ENCODE assay signal across 14 mouse cellular contexts in the genomic region with DNA sequence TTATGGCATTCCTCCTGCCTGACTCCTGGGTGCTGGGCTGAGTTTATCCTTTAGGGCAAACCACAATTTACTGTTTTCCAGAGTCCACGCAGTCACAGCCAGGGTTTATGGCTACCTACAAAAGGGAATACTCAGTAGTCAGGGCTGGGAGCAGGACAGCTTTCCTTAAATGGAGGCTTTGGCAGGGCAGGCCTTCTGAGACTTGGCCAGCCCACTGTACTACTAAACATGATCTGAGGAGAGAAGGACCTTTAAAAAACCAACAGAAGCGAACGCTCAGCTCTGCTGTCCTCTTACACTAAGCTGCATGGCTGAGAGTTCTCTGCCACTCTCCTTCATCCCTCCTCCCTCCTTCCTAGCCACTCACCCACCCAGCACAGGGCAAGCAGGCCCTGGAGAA. TPM values are rescaled to one million over a fixed set of nuclear protein-coding genes. Genes with fewer than 3 reads are reported as not detected.
DNase-seq lines count a peak whose midpoint lies in the region; ATAC-seq and TF ChIP-seq lines count a peak whose summit lies in the region.
"Had no signal": no experiment of that assay in that cellular context is flagged by ENCODE, and none has a peak within 500 bp of the region (broad histone marks: within the 10 kb centered on the region; RNA-seq: fewer than 3 reads in every experiment).

No protein-coding gene starts in this region.

- ATAC-seq in lung, embryonic 16.5 days (ENCODE audit: low read depth): peak; percentile 43; the same call in 1 of the 2 replicates
- no peak for ATAC-seq in lung, postnatal 0 days

- no peak for TF ChIP-seq POLR2A in small intestine, adult 2 months (IDR thresholded peaks at IDR 0.05; ENCODE audit: low read depth, low read length)

- no peak for TF ChIP-seq EP300 in lung, postnatal 0 days (IDR thresholded peaks at IDR 0.05)

- H3K9ac ChIP-seq in lung, embryonic 16.5 days (ENCODE audit: low read length): peak overlapping the region; percentile 23; the same call in 1 of the 2 replicates
- H3K9ac ChIP-seq in lung, postnatal 0 days (replicated peaks; ENCODE audit: low read depth): no peak overlapping the region
- H3K9ac ChIP-seq: liver, embryonic 13.5 days had no signal

- H3K4me2 ChIP-seq in lung, embryonic 16.5 days (ENCODE audit: low read depth, low read length): no peak overlapping the region
- H3K4me2 ChIP-seq in lung, postnatal 0 days (replicated peaks; ENCODE audit: low read depth, low read length): no peak overlapping the region
- H3K4me2 ChIP-seq: liver, embryonic 13.5 days had no signal

- 0 out of 2 replicates have a peak, but pooled peaks cover 5% of the 10 kb centered on the region for H3K4me1 ChIP-seq in lung, embryonic 16.5 days (replicated peaks; ENCODE audit: control insufficient read depth, insufficient read depth, low read length)
- peaks cover 4% of the 10 kb centered on the region; the same call in 1 of the 2 replicates for H3K4me1 ChIP-seq in lung, postnatal 0 days (ENCODE audit: insufficient read depth, low read depth, low read length)
- H3K4me1 ChIP-seq in small intestine, adult 2 months (ENCODE audit: control insufficient read depth, insufficient read depth, insufficient read length, low read length): no peaks in the 10 kb centered on the region
- H3K4me1 ChIP-seq: liver, embryonic 13.5 days had no signal

- no peaks in the 10 kb centered on the region; the same call in 1 of the 2 replicates for H3K36me3 ChIP-seq in lung, embryonic 16.5 days (ENCODE audit: control insufficient read depth, insufficient read depth, low read length)
- no peaks in the 10 kb centered on the region for H3K36me3 ChIP-seq in lung, postnatal 0 days (ENCODE audit: insufficient read depth, low read length)
- peaks cover 18% of the 10 kb centered on the region for H3K36me3 ChIP-seq in small intestine, adult 2 months (ENCODE audit: control insufficient read depth, insufficient read depth, low read length)
- H3K36me3 ChIP-seq: G1E; liver, embryonic 13.5 days had no signal

- TF ChIP-seq CTCF in lung, postnatal 0 days (IDR thresholded peaks at IDR 0.05): no peak
- no peak for TF ChIP-seq CTCF in small intestine, adult 2 months (IDR thresholded peaks at IDR 0.05; ENCODE audit: extremely low read depth, insufficient read length, insufficient replicate concordance, low read depth, low read length)

- intact Hi-C loops in heart, postnatal 25 days (cut with DNase I): no loop called here
- intact Hi-C loops in left cerebral cortex, postnatal 4 days (cut with DNase I): no loop called here

- H3K27ac ChIP-seq in lung, embryonic 16.5 days (ENCODE audit: low read length): peak overlapping the region; percentile 15; the same call in 1 of the 2 replicates
- H3K27ac ChIP-seq in lung, postnatal 0 days (ENCODE audit: low read length): no peak overlapping the region
- peak overlapping the region; percentile 74 for H3K27ac ChIP-seq in small intestine, adult 2 months (ENCODE audit: insufficient read depth, low read depth, low read length)
- H3K27ac ChIP-seq: liver, embryonic 13.5 days had no signal

- no peaks in the 10 kb centered on the region for H3K27me3 ChIP-seq in lung, embryonic 16.5 days (ENCODE audit: control insufficient read depth, insufficient read depth, low read depth, low read length)
- no peaks in the 10 kb centered on the region for H3K27me3 ChIP-seq in lung, postnatal 0 days (replicated peaks; ENCODE audit: insufficient read depth, low read length)
- no peaks in the 10 kb centered on the region for H3K27me3 ChIP-seq in small intestine, adult 2 months (ENCODE audit: control insufficient read depth, insufficient read depth, low read length)
- H3K27me3 ChIP-seq: liver, embryonic 13.5 days had no signal

- no peaks in the 10 kb centered on the region for H3K9me3 ChIP-seq in lung, embryonic 16.5 days (ENCODE audit: control insufficient read depth, low read length)
- no peaks in the 10 kb centered on the region for H3K9me3 ChIP-seq in lung, postnatal 0 days (ENCODE audit: low read length)
- H3K9me3 ChIP-seq: liver, embryonic 13.5 days had no signal

- DNase-seq in heart, adult 18-20 months: peak; percentile 33 to 44
- no peak for DNase-seq in heart, postnatal 25 days (ENCODE audit: low spot score)
- DNase-seq in lung, postnatal 0 days (ENCODE audit: low spot score): no peak
- DNase-seq in gastrocnemius, postnatal 25 days: peak; percentile 54
- DNase-seq in left cerebral cortex, postnatal 4 days: no peak
- DNase-seq in right cerebral cortex, adult 2 months (ENCODE audit: low spot score in 2 of 2): no peak
- DNase-seq: B cell, adult 2 months; cerebellum, postnatal 14 days; kidney, postnatal 36 days; liver, embryonic 13.5 days; thymus, adult 2 months had no signal

- H3K4me3 ChIP-seq in lung, embryonic 16.5 days (ENCODE audit: low read length): no peak overlapping the region
- H3K4me3 ChIP-seq in lung, postnatal 0 days (ENCODE audit: low read depth, low read length): no peak overlapping the region
- H3K4me3 ChIP-seq in small intestine, adult 2 months (ENCODE audit: low read depth, low read length): no peak overlapping the region
- H3K4me3 ChIP-seq: liver, embryonic 13.5 days had no signal

- WGBS in lung, embryonic 16.5 days: 42% methylated on average over 3 of the region's 3 CpGs
- 66% methylated on average over 3 of the region's 3 CpGs for WGBS in lung, postnatal 0 days
- 65% methylated on average over 3 of the region's 3 CpGs for WGBS in small intestine, adult 2 months

RNA-seq across cellular contexts. Expression of gene Sestd1, which starts 34.6 kb away (rescaled TPM):
- total RNA-seq in heart, adult 18-20 months (2021): 10 to 100 TPM; 16.9 to 17.2 TPM
- total RNA-seq in heart, postnatal 25 days (2021): 10 to 100 TPM; 20.3 to 21.2 TPM
- polyA plus RNA-seq in lung, embryonic 16.5 days (2015; fragmentation: Nextera tagmentation; extraction: Ambion mirVana): 14.8 and 17.1 TPM in 2 replicates
- 11.6 and 11.8 TPM in 2 replicates for polyA plus RNA-seq in lung, postnatal 0 days (2015; fragmentation: Nextera tagmentation; extraction: Ambion mirVana)
- total RNA-seq in gastrocnemius, postnatal 25 days (2021): 10 to 100 TPM in 1 of 2 experiments, 1 to 10 TPM in 1; 9.4 to 10.9 TPM
- polyA plus RNA-seq in small intestine, adult 2 months (2012; rRNA removed): 3.9 and 7.8 TPM in 2 replicates
- total RNA-seq in left cerebral cortex, postnatal 4 days (2021): 100 to 1,000 TPM; 128 to 132 TPM

Comparison
In these comparisons a context has a peak if more than half of its experiments do, and no peak if none do; other contexts are left out.
1. DNase-seq: peak in heart, adult 18-20 months (2 of 2) and gastrocnemius, postnatal 25 days (single experiment); none in heart, postnatal 25 days (single experiment), lung, postnatal 0 days (single experiment), left cerebral cortex, postnatal 4 days (single experiment) and right cerebral cortex, adult 2 months (0 of 2).
2. RNA of gene Sestd1, which starts 34.6 kb away (total RNA-seq): 128 to 132 TPM in left cerebral cortex, postnatal 4 days; 20.3 to 21.2 TPM in heart, postnatal 25 days, 16.9 to 17.2 TPM in heart, adult 18-20 months and 9.4 to 10.9 TPM in gastrocnemius, postnatal 25 days; every median in the first group is over 4 times any median in the second.